Mouse (Mus musculus) forebrain, embryonic 16.5 days (tissue): Measurements from ENCODE around the gene Rnf144a. TPM values are rescaled to one million over a fixed set of nuclear protein-coding genes. Genes with fewer than 3 reads are reported as not detected.

Source experiments
- ATAC-seq: fragments of 200-750 bp; cut with Nextera tagmentation; 2 replicates; pipeline ENCODE4 v1.8.0; 2017; ENCODE audit warnings: mild to moderate bottlenecking, moderate library complexity
- H3K27ac ChIP-seq: fragments of 300-500 bp; sonication (generic); 2 replicates; pipeline ENCODE4 v1.5.1; 2014; ENCODE audit warnings: low read length, control low read depth
- H3K27me3 ChIP-seq: fragments of 300-500 bp; sonication (generic); replicated peaks from 2 replicates; pipeline ENCODE4 v1.6.1; 2014; ENCODE audit warnings: low read length; ENCODE audit not compliant: control insufficient read depth, insufficient read depth
- H3K36me3 ChIP-seq: fragments of 300-500 bp; sonication (generic); 2 replicates; pipeline ENCODE4 v1.6.1; 2014; ENCODE audit not compliant: control insufficient read depth, insufficient read depth
- H3K4me1 ChIP-seq: fragments of 300-500 bp; sonication (generic); replicated peaks from 2 replicates; pipeline ENCODE4 v1.6.1; 2014; ENCODE audit warnings: low read length; ENCODE audit not compliant: control insufficient read depth, insufficient read depth
- H3K4me2 ChIP-seq: fragments of 300-500 bp; sonication (generic); 2 replicates; pipeline ENCODE4 v1.6.1; 2014; ENCODE audit warnings: mild to moderate bottlenecking, low read length, control low read depth
- H3K4me3 ChIP-seq: fragments of 300-500 bp; sonication (generic); replicated peaks from 2 replicates; pipeline ENCODE4 v1.5.1; 2014; ENCODE audit warnings: mild to moderate bottlenecking, low read length, control low read depth
- H3K9ac ChIP-seq: fragments of 300-500 bp; sonication (generic); replicated peaks from 2 replicates; pipeline ENCODE4 v1.6.1; 2014; ENCODE audit warnings: low read depth, low read length, control low read depth
- H3K9me3 ChIP-seq: fragments of 300-500 bp; sonication (generic); 2 replicates; pipeline ENCODE4 v1.6.1; 2016; ENCODE audit warnings: low read length; ENCODE audit not compliant: control insufficient read depth
- WGBS: fragments of 180-500 bp; shearing (Covaris S2); extraction: QIAGEN DNeasy Blood & Tissue Kit; methylation state at CpG from one replicate; pipeline ENCODE4 v1.1.7; 2014; 5-methylcytosine and 5-hydroxymethylcytosine counted together
- polyA plus RNA-seq: library from polyadenylated mRNA; unstranded; fragments of >200 nt; fragmentation: Nextera tagmentation; extraction: Ambion mirVana; gene quantifications from 2 replicates; pipeline ENCODE4 v1.2.1, GENCODE M21; 2015

Gene Rnf144a
- polyA plus RNA-seq, 1 experiment from 2014 or later: 38.2 TPM

GRCm38 (mm10) chr12:26344408-26344807, 70.6 kb downstream of the Rnf144a start:
- Histone ChIP-seq H3K27ac (no peak overlapping the region), H3K9me3 (no peaks in the 10 kb centered on the region), H3K4me1 (no peaks in the 10 kb centered on the region), H3K36me3 (no peaks in the 10 kb centered on the region), H3K9ac (no peak overlapping the region), H3K27me3 (no peaks in the 10 kb centered on the region), H3K4me2 (no peak overlapping the region), H3K4me3 (no peak overlapping the region)
- ATAC-seq: no peak
- 93% methylated on average over 5 of the region's 5 CpGs for WGBS

GRCm38 (mm10) chr12:26343131-26343530, 71.9 kb downstream of the Rnf144a start:
- Histone ChIP-seq H3K27me3 (no peaks in the 10 kb centered on the region), H3K4me2 (no peak overlapping the region), H3K27ac (no peak overlapping the region), H3K36me3 (peaks cover 4% of the 10 kb centered on the region; the same call in 1 of the 2 replicates), H3K9me3 (no peaks in the 10 kb centered on the region), H3K4me3 (no peak overlapping the region), H3K9ac (no peak overlapping the region), H3K4me1 (no peaks in the 10 kb centered on the region)
- ATAC-seq: no peak
- WGBS: 53% methylated on average over 2 of the region's 2 CpGs

- no peak overlapping the region for H3K9ac ChIP-seq
These were observed 72.4 kb downstream of the Rnf144a start for GRCm38 (mm10) chr12:26342663-26343062.

GRCm38 (mm10) chr12:26342086-26342485, 73.0 kb downstream of the Rnf144a start:
- no peaks in the 10 kb centered on the region for H3K9me3 ChIP-seq
- peaks cover 4% of the 10 kb centered on the region; the same call in 1 of the 2 replicates for H3K36me3 ChIP-seq
- H3K4me2 ChIP-seq: no peak overlapping the region
- H3K9ac ChIP-seq: no peak overlapping the region
- WGBS: 60% methylated on average over 4 of the region's 4 CpGs
- H3K4me1 ChIP-seq: no peaks in the 10 kb centered on the region
- H3K27me3 ChIP-seq: no peaks in the 10 kb centered on the region
- no peak overlapping the region for H3K27ac ChIP-seq
- no peak for ATAC-seq
- H3K4me3 ChIP-seq: no peak overlapping the region

More at GRCm38 (mm10) chr12:26342663-26343062, 72.4 kb downstream of the Rnf144a start:
- Histone ChIP-seq H3K4me2 (no peak overlapping the region), H3K9me3 (no peaks in the 10 kb centered on the region), H3K4me3 (no peak overlapping the region), H3K4me1 (no peaks in the 10 kb centered on the region), H3K27ac (no peak overlapping the region), H3K36me3 (peaks cover 4% of the 10 kb centered on the region; the same call in 1 of the 2 replicates), H3K27me3 (no peaks in the 10 kb centered on the region)
- WGBS: 92% methylated on average over 3 of the region's 3 CpGs
- ATAC-seq: no peak

- ATAC-seq: no peak
- Histone ChIP-seq H3K4me3 (no peak overlapping the region), H3K36me3 (peaks cover 4% of the 10 kb centered on the region; the same call in 1 of the 2 replicates), H3K27ac (no peak overlapping the region), H3K4me2 (no peak overlapping the region), H3K9ac (no peak overlapping the region), H3K4me1 (no peaks in the 10 kb centered on the region), H3K9me3 (no peaks in the 10 kb centered on the region), H3K27me3 (no peaks in the 10 kb centered on the region)
- WGBS: 93% methylated on average over 4 of the region's 4 CpGs
These were observed 74.4 kb downstream of the Rnf144a start for GRCm38 (mm10) chr12:26340621-26341020.

- no peak overlapping the region for H3K4me3 ChIP-seq
- H3K4me1 ChIP-seq: no peaks in the 10 kb centered on the region
- peaks cover 4% of the 10 kb centered on the region; the same call in 1 of the 2 replicates for H3K36me3 ChIP-seq
- H3K27ac ChIP-seq: no peak overlapping the region
- H3K9ac ChIP-seq: no peak overlapping the region
- H3K4me2 ChIP-seq: no peak overlapping the region
- H3K27me3 ChIP-seq: no peaks in the 10 kb centered on the region
- H3K9me3 ChIP-seq: no peaks in the 10 kb centered on the region
- no peak for ATAC-seq
These were observed 75.2 kb downstream of the Rnf144a start for GRCm38 (mm10) chr12:26339886-26340285.

GRCm38 (mm10) chr12:26339181-26339580, 75.9 kb downstream of the Rnf144a start:
- Histone ChIP-seq H3K4me3 (no peak overlapping the region), H3K9me3 (no peaks in the 10 kb centered on the region), H3K4me2 (no peak overlapping the region), H3K27ac (no peak overlapping the region), H3K4me1 (no peaks in the 10 kb centered on the region), H3K36me3 (peaks cover 4% of the 10 kb centered on the region; the same call in 1 of the 2 replicates), H3K9ac (no peak overlapping the region), H3K27me3 (no peaks in the 10 kb centered on the region)
- 96% methylated on average over 8 of the region's 8 CpGs for WGBS
- ATAC-seq: no peak

- H3K27me3 ChIP-seq: no peaks in the 10 kb centered on the region
- H3K9me3 ChIP-seq: no peaks in the 10 kb centered on the region
- H3K27ac ChIP-seq: 0 out of 2 replicates have a peak overlapping the region, but pooled peaks have one; percentile 12
- 0 out of 2 replicates have a peak, but pooled peaks have one; percentile 28 for ATAC-seq
- H3K4me3 ChIP-seq: no peak overlapping the region
- no peaks in the 10 kb centered on the region for H3K4me1 ChIP-seq
- H3K9ac ChIP-seq: no peak overlapping the region
- H3K4me2 ChIP-seq: no peak overlapping the region
- WGBS: 75% methylated on average over 1 of the region's 1 CpGs
- no peaks in the 10 kb centered on the region for H3K36me3 ChIP-seq
These were observed 81.4 kb downstream of the Rnf144a start for GRCm38 (mm10) chr12:26333678-26334077.

- H3K9me3 ChIP-seq: no peaks in the 10 kb centered on the region
- no peak overlapping the region for H3K9ac ChIP-seq
- no peak overlapping the region for H3K4me3 ChIP-seq
- no peak; the same call in 1 of the 2 replicates for ATAC-seq
- no peaks in the 10 kb centered on the region for H3K4me1 ChIP-seq
- peaks cover 2% of the 10 kb centered on the region; the same call in 1 of the 2 replicates for H3K36me3 ChIP-seq
- 0 out of 2 replicates have a peak overlapping the region, but pooled peaks have one; percentile 9 for H3K27ac ChIP-seq
- no peaks in the 10 kb centered on the region for H3K27me3 ChIP-seq
- 61% methylated on average over 3 of the region's 3 CpGs for WGBS
- no peak overlapping the region for H3K4me2 ChIP-seq
These were observed 84.0 kb downstream of the Rnf144a start for GRCm38 (mm10) chr12:26331048-26331447.

GRCm38 (mm10) chr12:26329756-26330155, 85.3 kb downstream of the Rnf144a start:
- no peaks in the 10 kb centered on the region for H3K9me3 ChIP-seq
- 85% methylated on average over 5 of the region's 5 CpGs for WGBS
- no peak for ATAC-seq
- no peaks in the 10 kb centered on the region for H3K4me1 ChIP-seq
- H3K9ac ChIP-seq: no peak overlapping the region
- H3K36me3 ChIP-seq: peaks cover 5% of the 10 kb centered on the region; the same call in 1 of the 2 replicates
- no peak overlapping the region for H3K4me2 ChIP-seq
- no peak overlapping the region for H3K27ac ChIP-seq
- no peaks in the 10 kb centered on the region for H3K27me3 ChIP-seq
- H3K4me3 ChIP-seq: no peak overlapping the region
